Mouse (Mus musculus) stomach, postnatal 0 days (tissue): Measurements from ENCODE around the gene Aox4. TPM values are rescaled to one million over a fixed set of nuclear protein-coding genes. Genes with fewer than 3 reads are reported as not detected.

Source experiments
- ATAC-seq: fragments of 200-750 bp; cut with Nextera tagmentation; 2 replicates; pipeline ENCODE4 v1.8.0; 2017; ENCODE audit not compliant: low FRiP score, low TSS enrichment
- DNase-seq: peaks from one replicate; pipeline ENCODE4 v3.0.0-alpha.2; 2016; ENCODE audit warnings: low spot score
- H3K27ac ChIP-seq: fragments of 300-500 bp; sonication (generic); replicated peaks from 2 replicates; pipeline ENCODE4 v1.5.1; 2014; ENCODE audit warnings: mild to moderate bottlenecking, control low read depth
- H3K27me3 ChIP-seq: fragments of 300-500 bp; sonication (generic); 2 replicates; pipeline ENCODE4 v1.6.1; 2014; ENCODE audit warnings: low read length; ENCODE audit not compliant: control insufficient read depth, insufficient read depth
- H3K36me3 ChIP-seq: fragments of 300-500 bp; sonication (generic); 2 replicates; pipeline ENCODE4 v1.6.1; 2014; ENCODE audit warnings: low read length, mixed read lengths; ENCODE audit not compliant: control insufficient read depth, insufficient read depth
- H3K4me1 ChIP-seq: fragments of 300-500 bp; sonication (generic); replicated peaks from 2 replicates; pipeline ENCODE4 v1.6.1; 2014; ENCODE audit warnings: antibody characterized with exemption; ENCODE audit not compliant: control insufficient read depth, insufficient read depth
- H3K4me2 ChIP-seq: fragments of 300-500 bp; sonication (generic); replicated peaks from 2 replicates; pipeline ENCODE4 v1.6.1; 2014; ENCODE audit warnings: low read depth, mild to moderate bottlenecking, control low read depth, moderate library complexity
- H3K4me3 ChIP-seq: fragments of 300-500 bp; sonication (generic); 2 replicates; pipeline ENCODE4 v1.5.1; 2014; ENCODE audit warnings: low read depth, low read length, control low read depth
- H3K9ac ChIP-seq: fragments of 300-500 bp; sonication (generic); 2 replicates; pipeline ENCODE4 v1.6.1; 2014; ENCODE audit warnings: mild to moderate bottlenecking, low read length, control low read depth, mixed read lengths
- H3K9me3 ChIP-seq: fragments of 300-500 bp; sonication (generic); 2 replicates; pipeline ENCODE4 v1.6.1; 2016; ENCODE audit warnings: low read length; ENCODE audit not compliant: control insufficient read depth
- CTCF ChIP-seq: IDR thresholded peaks from 2 replicates; pipeline ENCODE4 v1.5.1; 2016; ENCODE audit warnings: antibody characterized with exemption, low read depth, mild to moderate bottlenecking, moderate library complexity
- EP300 ChIP-seq: optimal IDR thresholded peaks from 2 replicates; pipeline ENCODE3; 2016; ENCODE audit warnings: antibody characterized with exemption
- WGBS: fragments of 180-500 bp; shearing (Covaris S2); extraction: QIAGEN DNeasy Blood & Tissue Kit; methylation state at CpG from one replicate; pipeline ENCODE4 v1.1.7; 2014; 5-methylcytosine and 5-hydroxymethylcytosine counted together
- polyA plus RNA-seq: library from polyadenylated mRNA; unstranded; fragments of >200 nt; fragmentation: Nextera tagmentation; extraction: Ambion mirVana; gene quantifications from 2 replicates; pipeline ENCODE4 v1.2.1, GENCODE M21; 2015

Aox4 gene
- polyA plus RNA-seq, 1 experiment from 2014 or later: 24.8 TPM

- no peaks in the 10 kb centered on the region for H3K36me3 ChIP-seq
- H3K27me3 ChIP-seq: no peaks in the 10 kb centered on the region
- DNase-seq (peak; percentile 76), ATAC-seq (peak; percentile 86)
- H3K4me3 ChIP-seq: no peak overlapping the region
- H3K9ac ChIP-seq: no peak overlapping the region
- H3K4me1 ChIP-seq: no peaks in the 10 kb centered on the region
- 32% methylated on average over 12 of the region's 12 CpGs for WGBS
- H3K4me2 ChIP-seq: no peak overlapping the region; the same call in 1 of the 2 replicates
- TF ChIP-seq EP300: no peak
- TF ChIP-seq CTCF: no peak
- no peaks in the 10 kb centered on the region for H3K9me3 ChIP-seq
- H3K27ac ChIP-seq: peak overlapping the region; percentile 83
These were observed 94.1 kb downstream of the Aox4 start for GRCm38 (mm10) chr1:58304296-58304695.

- Histone ChIP-seq H3K36me3 (no peaks in the 10 kb centered on the region), H3K9me3 (no peaks in the 10 kb centered on the region), H3K27me3 (no peaks in the 10 kb centered on the region), H3K4me1 (no peaks in the 10 kb centered on the region), H3K4me2 (no peak overlapping the region), H3K9ac (no peak overlapping the region), H3K4me3 (no peak overlapping the region), H3K27ac (peak overlapping the region; percentile 49; the same call in 1 of the 2 replicates)
- ATAC-seq (peak; percentile 71), DNase-seq (peak; percentile 61)
- 60% methylated on average over 8 of the region's 8 CpGs for WGBS
- TF ChIP-seq EP300 (peak; percentile 70), CTCF (no peak)
These were observed 97.0 kb downstream of the Aox4 start for GRCm38 (mm10) chr1:58307181-58307580.

- TF ChIP-seq CTCF: no peak
- DNase-seq (no peak), ATAC-seq (no peak)
- H3K4me2 ChIP-seq: no peak overlapping the region
- H3K27me3 ChIP-seq: no peaks in the 10 kb centered on the region
- no peaks in the 10 kb centered on the region for H3K36me3 ChIP-seq
- H3K9ac ChIP-seq: no peak overlapping the region
- no peak overlapping the region for H3K27ac ChIP-seq
- no peaks in the 10 kb centered on the region for H3K4me1 ChIP-seq
- 89% methylated on average over 8 of the region's 8 CpGs for WGBS
- H3K4me3 ChIP-seq: no peak overlapping the region
- no peaks in the 10 kb centered on the region for H3K9me3 ChIP-seq
These were observed 98.4 kb downstream of the Aox4 start for GRCm38 (mm10) chr1:58308594-58308993.

- Histone ChIP-seq H3K27ac (no peak overlapping the region), H3K4me1 (no peaks in the 10 kb centered on the region), H3K9me3 (no peaks in the 10 kb centered on the region), H3K36me3 (no peaks in the 10 kb centered on the region), H3K4me3 (no peak overlapping the region), H3K9ac (no peak overlapping the region), H3K4me2 (no peak overlapping the region), H3K27me3 (no peaks in the 10 kb centered on the region)
- ATAC-seq: no peak
- 57% methylated on average over 4 of the region's 4 CpGs for WGBS
- no peak for DNase-seq
- TF ChIP-seq EP300: no peak
- no peak for TF ChIP-seq CTCF
These were observed 99.7 kb downstream of the Aox4 start for GRCm38 (mm10) chr1:58309853-58310252.

- Histone ChIP-seq H3K4me1 (no peaks in the 10 kb centered on the region), H3K4me3 (no peak overlapping the region), H3K27ac (no peak overlapping the region), H3K9ac (no peak overlapping the region), H3K36me3 (no peaks in the 10 kb centered on the region), H3K27me3 (no peaks in the 10 kb centered on the region), H3K9me3 (no peaks in the 10 kb centered on the region), H3K4me2 (no peak overlapping the region)
- TF ChIP-seq CTCF: no peak
- ATAC-seq: no peak
- no peak for DNase-seq
- 68% methylated on average over 7 of the region's 7 CpGs for WGBS
These were observed 101.1 kb downstream of the Aox4 start for GRCm38 (mm10) chr1:58311221-58311864.

GRCm38 (mm10) chr1:58313173-58313572 lies 103.0 kb downstream of the Aox4 start:
- H3K4me3 ChIP-seq: no peak overlapping the region
- H3K36me3 ChIP-seq: no peaks in the 10 kb centered on the region
- no peaks in the 10 kb centered on the region for H3K4me1 ChIP-seq
- DNase-seq (no peak), ATAC-seq (no peak)
- 88% methylated on average over 8 of the region's 8 CpGs for WGBS
- H3K27ac ChIP-seq: no peak overlapping the region
- H3K4me2 ChIP-seq: no peak overlapping the region
- H3K9ac ChIP-seq: no peak overlapping the region
- no peaks in the 10 kb centered on the region for H3K27me3 ChIP-seq
- H3K9me3 ChIP-seq: no peaks in the 10 kb centered on the region
- TF ChIP-seq CTCF: no peak
- no peak for TF ChIP-seq EP300
